Mouse (Mus musculus) liver, postnatal 0 days (tissue): ENCODE results near the gene Sppl3.

ENCODE experiments used
- CTCF ChIP-seq: sonication (generic); IDR thresholded peaks from 2 replicates; pipeline ENCODE4 v1.5.1; 2016; ENCODE audit warnings: antibody characterized with exemption, low read depth
- EP300 ChIP-seq: IDR thresholded peaks from 2 replicates; pipeline ENCODE4 v1.6.1; 2016; ENCODE audit warnings: antibody characterized with exemption, low read depth, mild to moderate bottlenecking

DNA sequence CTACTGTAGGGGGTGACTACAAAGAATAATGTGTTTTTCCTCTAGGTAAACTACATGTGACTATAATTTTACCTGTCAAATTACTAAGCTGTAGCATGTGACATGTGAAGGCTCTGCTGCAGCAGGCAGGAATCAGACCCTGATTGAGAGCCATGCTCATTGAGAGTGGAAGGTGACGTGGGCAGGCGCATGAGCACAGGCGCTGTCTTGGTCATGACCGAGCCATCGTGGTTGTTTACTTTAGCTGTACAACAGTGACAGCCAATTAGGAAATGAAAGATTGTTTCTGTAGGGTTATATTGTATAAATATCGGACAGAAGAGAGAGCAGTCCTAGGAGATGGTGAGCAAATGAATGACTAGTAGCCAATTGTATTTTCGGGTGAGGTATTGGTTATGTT lies 11.1 kb downstream of the Sppl3 start:
- TF ChIP-seq CTCF (no peak), EP300 (no peak)
